Mouse (Mus musculus): ENCODE data around the gene Fam83f.

DNA sequence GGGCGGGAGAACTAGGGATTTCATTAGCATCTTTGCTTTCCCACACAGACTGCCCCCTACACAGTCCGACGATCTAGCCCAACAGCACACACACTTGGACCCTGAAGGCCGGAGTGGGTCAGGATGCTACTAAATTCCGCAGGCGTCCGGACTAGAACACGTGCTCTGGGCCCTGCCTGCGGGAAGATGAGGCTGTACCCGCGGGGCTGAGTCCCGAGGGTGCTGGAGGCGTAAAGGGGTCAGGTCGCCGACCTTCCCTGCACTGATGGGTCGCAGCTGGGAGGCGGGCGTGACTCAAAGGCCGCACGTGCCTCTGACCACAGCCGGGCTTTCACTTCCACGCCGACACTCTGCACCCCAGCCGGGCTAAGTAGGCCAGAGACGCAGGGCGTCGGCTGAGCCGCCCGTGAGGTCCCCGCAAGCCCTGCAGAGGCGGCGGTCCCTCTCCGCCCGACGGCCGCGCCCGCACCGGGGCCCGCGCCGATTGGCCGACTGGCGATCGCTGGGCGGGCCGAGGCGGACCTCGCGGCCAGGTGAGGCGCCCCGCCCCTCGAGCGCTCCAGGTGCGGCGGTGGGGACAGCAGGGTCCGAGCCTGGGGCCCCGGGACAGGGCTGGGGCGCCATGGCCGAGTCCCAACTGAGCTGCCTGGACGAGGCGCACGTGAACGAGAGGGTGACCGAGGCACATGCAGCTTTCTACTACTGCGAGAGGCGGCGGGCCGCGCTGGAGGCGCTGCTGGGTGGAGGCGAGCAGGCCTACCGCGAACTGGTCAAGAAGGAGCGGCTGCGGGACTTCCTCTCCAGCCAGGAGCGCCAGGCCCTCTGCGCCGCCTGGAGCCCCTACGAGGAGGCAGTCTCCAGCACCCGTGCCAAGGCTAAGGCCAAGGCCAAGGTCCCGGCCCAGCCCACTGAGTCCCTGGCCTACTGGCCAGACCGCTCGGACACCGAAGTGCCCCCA lies at the start of gene Fam83f:
- TF ChIP-seq EP300 (IDR thresholded peaks at IDR 0.05; ENCODE audit: low read depth in 1 of 2, low read length in 2 of 2) (no peak), CTCF (IDR thresholded peaks at IDR 0.05 in 2 of 3, conservative IDR thresholded peaks at IDR 0.05 in 1 of 3; ENCODE audit: control insufficient read depth in 1 of 3, insufficient read depth in 1 of 3, low read depth in 2 of 3, low read length in 3 of 3, poor library complexity in 1 of 3, severe bottlenecking in 1 of 3) (no peak), HCFC1 (IDR thresholded peaks at IDR 0.05; ENCODE audit: low read depth, low read length) (no peak), SMC3 (IDR thresholded peaks at IDR 0.05; ENCODE audit: low read depth, low read length) (no peak), ETS1 (IDR thresholded peaks at IDR 0.05; ENCODE audit: low read depth, low read length) (no peak)

Measured in MEL (cell line).